Mouse (Mus musculus) hindbrain, embryonic 14.5 days (tissue): Measurements from ENCODE around the gene Fam129a. TPM values are rescaled to one million over a fixed set of nuclear protein-coding genes. Genes with fewer than 3 reads are reported as not detected.

Experiments used
- ATAC-seq: fragments of 200-750 bp; cut with Nextera tagmentation; 2 replicates; pipeline ENCODE4 v1.8.0; 2017; ENCODE audit warnings: moderate number of reproducible peaks, mild to moderate bottlenecking, moderate TSS enrichment, moderate library complexity; ENCODE audit not compliant: low FRiP score
- DNase-seq: peaks from one replicate; pipeline ENCODE4 v3.0.0-alpha.2; 2015; ENCODE audit warnings: low spot score
- H3K27ac ChIP-seq: fragments of 300-500 bp; sonication (generic); 2 replicates; pipeline ENCODE4 v1.5.1; 2014; ENCODE audit warnings: mild to moderate bottlenecking, moderate library complexity
- H3K27me3 ChIP-seq: fragments of 300-500 bp; sonication (generic); 2 replicates; pipeline ENCODE4 v1.6.1; 2014; ENCODE audit warnings: mild to moderate bottlenecking, low read length, mixed read lengths; ENCODE audit not compliant: control insufficient read depth, insufficient read depth
- H3K36me3 ChIP-seq: fragments of 300-500 bp; sonication (generic); replicated peaks from 2 replicates; pipeline ENCODE4 v1.6.1; 2014; ENCODE audit not compliant: control insufficient read depth, insufficient read depth
- H3K4me1 ChIP-seq: fragments of 300-500 bp; sonication (generic); replicated peaks from 2 replicates; pipeline ENCODE4 v1.6.1; 2014; ENCODE audit warnings: antibody characterized with exemption, low read length, mixed read lengths; ENCODE audit not compliant: control insufficient read depth, insufficient read depth
- H3K4me2 ChIP-seq: fragments of 300-500 bp; sonication (generic); replicated peaks from 2 replicates; pipeline ENCODE4 v1.6.1; 2014; ENCODE audit warnings: mild to moderate bottlenecking, moderate library complexity
- H3K4me3 ChIP-seq: fragments of 300-500 bp; sonication (generic); replicated peaks from 2 replicates; pipeline ENCODE4 v1.5.1; 2014; ENCODE audit warnings: mild to moderate bottlenecking, low read length
- H3K9ac ChIP-seq: fragments of 300-500 bp; sonication (generic); 2 replicates; pipeline ENCODE4 v1.6.1; 2014
- H3K9me3 ChIP-seq: fragments of 300-500 bp; sonication (generic); 2 replicates; pipeline ENCODE4 v1.6.1; 2016; ENCODE audit warnings: low read length; ENCODE audit not compliant: control insufficient read depth
- WGBS: fragments of 180-500 bp; shearing (Covaris S2); extraction: QIAGEN DNeasy Blood & Tissue Kit; methylation state at CpG from one replicate; pipeline ENCODE4 v1.1.7; 2014; 5-methylcytosine and 5-hydroxymethylcytosine counted together
- polyA plus RNA-seq: library from polyadenylated mRNA; unstranded; fragments of >200 nt; fragmentation: Nextera tagmentation; extraction: Ambion mirVana; gene quantifications from 2 replicates; pipeline ENCODE4 v1.2.1, GENCODE M21; 2014

Fam129a gene
- polyA plus RNA-seq, 1 experiment from 2014 or later, result 0.99 TPM

DNA sequence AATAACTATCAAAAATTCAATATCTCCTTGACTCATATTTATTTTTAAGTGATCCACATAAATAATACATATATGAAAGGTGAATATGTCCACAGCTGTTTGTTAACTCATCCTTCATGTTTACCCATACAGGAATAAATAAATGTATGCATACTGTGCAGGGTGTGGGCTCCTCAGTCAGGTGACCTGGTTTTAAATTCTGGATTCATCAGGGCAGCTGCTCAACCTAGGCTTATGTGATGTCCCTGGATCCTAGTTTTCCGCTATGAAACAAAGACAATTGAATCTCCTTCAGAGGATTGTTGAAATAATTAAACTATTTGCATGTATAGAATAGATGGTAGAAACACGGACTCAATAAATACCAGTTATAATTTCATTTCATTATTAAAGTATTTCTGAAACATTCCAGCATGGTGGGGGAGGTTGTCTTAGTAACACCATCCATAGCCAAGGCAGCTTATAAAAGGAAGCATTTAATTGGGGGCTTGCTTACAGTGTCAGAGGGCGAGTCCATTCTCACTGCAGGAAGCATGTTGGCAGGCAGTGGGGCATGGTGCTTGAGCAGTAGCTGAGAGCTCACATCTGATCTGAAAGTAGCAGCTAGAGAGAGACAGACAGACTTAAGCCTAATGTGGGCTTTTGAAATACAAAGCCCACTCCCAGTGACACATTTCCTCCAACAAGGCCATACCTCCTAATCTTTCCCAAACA lies 198.4 kb downstream of the Fam129a start:
- no peak for DNase-seq
- ATAC-seq, result peak; percentile 48; the same call in 1 of the 2 replicates
- no peak overlapping the region for H3K4me2 ChIP-seq
- 40% methylated on average over 3 of the region's 3 CpGs for WGBS
- H3K27ac ChIP-seq, result no peak overlapping the region
- no peaks in the 10 kb centered on the region for H3K27me3 ChIP-seq
- H3K9me3 ChIP-seq, result no peaks in the 10 kb centered on the region
- H3K4me1 ChIP-seq, result no peaks in the 10 kb centered on the region
- H3K9ac ChIP-seq, result no peak overlapping the region
- peaks cover 27% of the 10 kb centered on the region for H3K36me3 ChIP-seq
- H3K4me3 ChIP-seq, result no peak overlapping the region

Other genes with a start within 250 kb of the Fam129a start
- 229 and 263 TPM in 2 replicates for gene Ivns1abp, start 226.7 kb upstream of the Fam129a start, polyA plus RNA-seq
- gene Swt1, start 142.7 kb upstream of the Fam129a start, polyA plus RNA-seq, result 15.1 and 20.2 TPM in 2 replicates
- gene Trmt1l, start 142.6 kb upstream of the Fam129a start, polyA plus RNA-seq, result 41.6 and 44.0 TPM in 2 replicates
- gene Rnf2, start 70.2 kb upstream of the Fam129a start, polyA plus RNA-seq, result 117 and 124 TPM in 2 replicates
- gene Edem3, start 184.2 kb downstream of the Fam129a start, polyA plus RNA-seq, result 28.3 and 34.6 TPM in 2 replicates